8 mouse cellular contexts compared by ENCODE assay signal in genomic region chr7:122970864-122971420, GRCm38 (mm10). TPM values are rescaled to one million over a fixed set of nuclear protein-coding genes. Genes with fewer than 3 reads are reported as not detected.
DNase-seq lines count a peak whose midpoint lies in the region; ATAC-seq and TF ChIP-seq lines count a peak whose summit lies in the region.

No protein-coding gene starts in this region.

- peaks cover 32% of the 10 kb centered on the region for H3K4me1 ChIP-seq in heart, embryonic 13.5 days
- peaks cover 11% of the 10 kb centered on the region in 2 experiments for H3K4me1 ChIP-seq in MEL (ENCODE audit: control insufficient read depth in 1 of 2, insufficient read depth in 2 of 2, low read length in 2 of 2)
- H3K4me1 ChIP-seq in forebrain, embryonic 15.5 days: peaks cover 41% of the 10 kb centered on the region
- H3K4me1 ChIP-seq in liver, embryonic 15.5 days (replicated peaks): peaks cover 34% of the 10 kb centered on the region

- H3K79me2 ChIP-seq in MEL (ENCODE audit: control insufficient read depth, insufficient read depth, low read length, poor library complexity): peaks cover 45% of the 10 kb centered on the region

- peak overlapping the region; percentile 95 for H3K4me2 ChIP-seq in heart, embryonic 13.5 days
- peak overlapping the region; percentile 83 for H3K4me2 ChIP-seq in forebrain, embryonic 15.5 days (replicated peaks)
- peak overlapping the region; percentile 88 for H3K4me2 ChIP-seq in liver, embryonic 15.5 days

- no peak for TF ChIP-seq POLR2A in MEL (IDR thresholded peaks at IDR 0.05; ENCODE audit: control insufficient read depth in 1 of 2, insufficient read depth in 1 of 2, low read depth in 1 of 2, low read length in 2 of 2, poor library complexity in 1 of 2)

- no peak for TF ChIP-seq RAD21 in MEL (IDR thresholded peaks at IDR 0.05; ENCODE audit: low read depth, low read length)

- H3K9ac ChIP-seq in heart, embryonic 13.5 days: peak overlapping the region; percentile 100
- H3K9ac ChIP-seq in MEL (ENCODE audit: control insufficient read depth, low read depth, low read length, poor library complexity, severe bottlenecking): peak overlapping the region; percentile 100
- peak overlapping the region; percentile 98 for H3K9ac ChIP-seq in forebrain, embryonic 15.5 days (replicated peaks)
- H3K9ac ChIP-seq in liver, embryonic 15.5 days: peak overlapping the region; percentile 99

- DNase-seq in heart, adult 8-10 months (ENCODE audit: low spot score): no peak
- peak; percentile 53 for DNase-seq in MEL (ENCODE audit: low read depth, low spot score)
- no peak for DNase-seq in cerebellum, adult 11 months
- no peak for DNase-seq in layer of hippocampus, adult 11-12 months (ENCODE audit: low spot score)
- DNase-seq in frontal cortex, postnatal 25 days (ENCODE audit: low spot score in 2 of 2): no peak

- no peak for ATAC-seq in heart, embryonic 13.5 days (ENCODE audit: extremely low read depth, insufficient number of reproducible peaks, low FRiP score, low TSS enrichment)
- no peak for ATAC-seq in forebrain, embryonic 15.5 days (replicated peaks)
- ATAC-seq in liver, embryonic 15.5 days (ENCODE audit: insufficient read depth): no peak

- H3K9me3 ChIP-seq in heart, embryonic 13.5 days: no peaks in the 10 kb centered on the region
- no peaks in the 10 kb centered on the region for H3K9me3 ChIP-seq in MEL (replicated peaks; ENCODE audit: insufficient read depth, low read length)
- no peaks in the 10 kb centered on the region for H3K9me3 ChIP-seq in forebrain, embryonic 15.5 days
- no peaks in the 10 kb centered on the region for H3K9me3 ChIP-seq in liver, embryonic 15.5 days (replicated peaks)

- H3K27me3 ChIP-seq in heart, embryonic 13.5 days (replicated peaks): no peaks in the 10 kb centered on the region
- H3K27me3 ChIP-seq in MEL (ENCODE audit: control insufficient read depth in 1 of 2, insufficient read depth in 2 of 2, low read length in 2 of 2): no peaks in the 10 kb centered on the region
- H3K27me3 ChIP-seq in forebrain, embryonic 15.5 days: no peaks in the 10 kb centered on the region
- H3K27me3 ChIP-seq in liver, embryonic 15.5 days: no peaks in the 10 kb centered on the region

- under 1% methylated on average over 14 of the region's 14 CpGs for WGBS in heart, embryonic 13.5 days
- 2% methylated on average over 14 of the region's 14 CpGs for WGBS in forebrain, embryonic 15.5 days
- under 1% methylated on average over 14 of the region's 14 CpGs for WGBS in liver, embryonic 15.5 days (ENCODE audit: insufficient replicate concordance)

- no peak for TF ChIP-seq CTCF in MEL (IDR thresholded peaks at IDR 0.05 in 2 of 3, conservative IDR thresholded peaks at IDR 0.05 in 1 of 3; ENCODE audit: control insufficient read depth in 1 of 3, insufficient read depth in 1 of 3, low read depth in 2 of 3, low read length in 3 of 3, poor library complexity in 1 of 3, severe bottlenecking in 1 of 3)

- H3K4me3 ChIP-seq in heart, embryonic 13.5 days: peak overlapping the region; percentile 100
- H3K4me3 ChIP-seq in MEL (ENCODE audit: control insufficient read depth in 1 of 2, insufficient read depth in 1 of 2, low read depth in 2 of 2, low read length in 2 of 2): peak overlapping the region; percentile 84 to 95
- peak overlapping the region; percentile 99 for H3K4me3 ChIP-seq in forebrain, embryonic 15.5 days
- H3K4me3 ChIP-seq in liver, embryonic 15.5 days (replicated peaks): peak overlapping the region; percentile 99

- peak overlapping the region; percentile 95 for H3K27ac ChIP-seq in heart, embryonic 13.5 days (replicated peaks)
- H3K27ac ChIP-seq in MEL (ENCODE audit: control insufficient read depth, low read depth, low read length): peak overlapping the region; percentile 79; the same call in 1 of the 2 replicates
- peak overlapping the region; percentile 92 for H3K27ac ChIP-seq in forebrain, embryonic 15.5 days (replicated peaks)
- peak overlapping the region; percentile 91 for H3K27ac ChIP-seq in liver, embryonic 15.5 days (replicated peaks)

- peaks cover 24% of the 10 kb centered on the region for H3K36me3 ChIP-seq in heart, embryonic 13.5 days
- peaks cover 11 to 36% of the 10 kb centered on the region in 2 experiments for H3K36me3 ChIP-seq in MEL (ENCODE audit: control insufficient read depth in 1 of 2, insufficient read depth in 2 of 2, low read length in 2 of 2)
- H3K36me3 ChIP-seq in forebrain, embryonic 15.5 days: peaks cover 14% of the 10 kb centered on the region
- H3K36me3 ChIP-seq in liver, embryonic 15.5 days (replicated peaks): peaks cover 19% of the 10 kb centered on the region; the same call in 1 of the 2 replicates

- no peak for TF ChIP-seq EP300 in MEL (IDR thresholded peaks at IDR 0.05; ENCODE audit: low read depth in 1 of 2, low read length in 2 of 2)

TF ChIP-seq in MEL, 35 proteins besides CTCF, POLR2A, EP300 and RAD21:
- TF ChIP-seq POLR2AphosphoS5 (IDR thresholded peaks at IDR 0.05; ENCODE audit: borderline replicate concordance, low read depth, low read length): no peak
- no peak for TF ChIP-seq POLR2AphosphoS2 (IDR thresholded peaks at IDR 0.05; ENCODE audit: low read length)
- peak; percentile 25; the same call in 1 of the 2 replicates for TF ChIP-seq MXI1 (IDR thresholded peaks at IDR 0.05; ENCODE audit: low read depth, low read length)
- TF ChIP-seq ZC3H11A (IDR thresholded peaks at IDR 0.05; ENCODE audit: low read depth, low read length): no peak
- TF ChIP-seq HCFC1 (IDR thresholded peaks at IDR 0.05; ENCODE audit: low read depth, low read length): no peak
- no peak for TF ChIP-seq MYC (IDR thresholded peaks at IDR 0.05; ENCODE audit: low read depth, low read length)
- TF ChIP-seq ZKSCAN1 (IDR thresholded peaks at IDR 0.05; ENCODE audit: low read depth, low read length): no peak
- peak; percentile 59; the same call in 1 of the 2 replicates for TF ChIP-seq RCOR1 (IDR thresholded peaks at IDR 0.05; ENCODE audit: low read depth, low read length)
- TF ChIP-seq SIN3A (IDR thresholded peaks at IDR 0.05; ENCODE audit: low read length): peak; percentile 47
- peak; percentile 79 for TF ChIP-seq GATA1 (IDR thresholded peaks at IDR 0.05; ENCODE audit: low read depth, low read length)

RNA-seq across cellular contexts. Expression of gene Rbbp6, which starts 5.5 kb away (rescaled TPM):
- polyA plus RNA-seq in heart, embryonic 13.5 days (2015; fragmentation: Nextera tagmentation; extraction: Ambion mirVana): 16.8 and 17.9 TPM in 2 replicates
- total RNA-seq in heart, adult 8-10 months (2022): 10 to 100 TPM; 26.0 to 34.3 (median 29.9) TPM
- total RNA-seq in MEL (2012; rRNA removed): 22.7 and 25.6 TPM in 2 replicates
- 10 to 100 TPM in 1 of 2 experiments, not detected in 1; 70.6 TPM for polyA plus RNA-seq in MEL (2012; ENCODE audit: insufficient read depth in 1 of 2, insufficient read length in 2 of 2, low read depth in 1 of 2, low replicate concordance in 2 of 2, missing spikeins in 1 of 2)
- polyA plus RNA-seq in forebrain, embryonic 15.5 days (2015; fragmentation: Nextera tagmentation; extraction: Ambion mirVana): 28.8 and 32.8 TPM in 2 replicates
- polyA plus RNA-seq in liver, embryonic 15.5 days (2015; fragmentation: Nextera tagmentation; extraction: Ambion mirVana): 7.7 and 8.6 TPM in 2 replicates
